In the genomic region with DNA sequence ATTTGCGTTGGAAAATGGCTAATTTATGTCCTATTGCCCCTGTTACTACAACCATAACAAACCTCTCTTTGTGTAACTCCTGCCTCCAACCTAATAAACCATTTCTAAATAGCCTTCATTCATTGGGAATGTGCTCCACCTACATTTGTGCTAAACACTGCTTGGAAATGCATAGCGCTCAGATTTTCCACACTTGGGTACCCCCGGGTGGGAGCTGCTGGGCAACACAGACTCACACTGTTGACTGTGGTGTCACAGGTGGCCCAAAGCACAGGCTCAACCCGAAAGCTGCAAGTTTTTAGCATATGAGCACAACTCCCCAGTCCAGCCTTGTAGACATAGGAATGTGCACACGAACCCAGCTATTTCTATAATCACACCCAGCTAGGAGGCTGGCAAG, we compare ENCODE assay signal across 18 mouse cellular contexts.
DNase-seq lines count a peak whose midpoint lies in the region; ATAC-seq lines count a peak whose summit lies in the region.
"Had no signal": no experiment of that assay in that cellular context is flagged by ENCODE, and none has a peak within 500 bp of the region (broad histone marks: within the 10 kb centered on the region; RNA-seq: fewer than 3 reads in every experiment).

No protein-coding gene starts in this region.

- H3K27ac ChIP-seq in kidney, embryonic 15.5 days: peak overlapping the region; percentile 58
- no peak overlapping the region for H3K27ac ChIP-seq in neural tube, embryonic 14.5 days (ENCODE audit: low read depth, low read length)
- H3K27ac ChIP-seq in embryonic facial prominence, embryonic 14.5 days (replicated peaks; ENCODE audit: low read depth, low read length): peak overlapping the region; percentile 81
- peak overlapping the region; percentile 77 for H3K27ac ChIP-seq in limb, embryonic 15.5 days
- H3K27ac ChIP-seq: hindbrain, embryonic 13.5 days; liver, embryonic 14.5 days had no signal

- H3K9me3 ChIP-seq in kidney, embryonic 15.5 days (replicated peaks): no peaks in the 10 kb centered on the region
- no peaks in the 10 kb centered on the region for H3K9me3 ChIP-seq in neural tube, embryonic 14.5 days (ENCODE audit: control insufficient read depth, low read length)
- H3K9me3 ChIP-seq in embryonic facial prominence, embryonic 14.5 days (ENCODE audit: control insufficient read depth, low read length): no peaks in the 10 kb centered on the region
- H3K9me3 ChIP-seq in limb, embryonic 15.5 days: no peaks in the 10 kb centered on the region
- H3K9me3 ChIP-seq: hindbrain, embryonic 13.5 days had no signal

- H3K27me3 ChIP-seq in kidney, embryonic 15.5 days: no peaks in the 10 kb centered on the region
- H3K27me3 ChIP-seq in neural tube, embryonic 14.5 days (ENCODE audit: control insufficient read depth, insufficient read depth, low read length): no peaks in the 10 kb centered on the region
- H3K27me3 ChIP-seq in embryonic facial prominence, embryonic 14.5 days (replicated peaks; ENCODE audit: control insufficient read depth, insufficient read depth, low read length): no peaks in the 10 kb centered on the region
- no peaks in the 10 kb centered on the region for H3K27me3 ChIP-seq in limb, embryonic 15.5 days
- H3K27me3 ChIP-seq: hindbrain, embryonic 13.5 days; Patski had no signal

- no peak overlapping the region for H3K4me2 ChIP-seq in kidney, embryonic 15.5 days
- no peak overlapping the region for H3K4me2 ChIP-seq in neural tube, embryonic 14.5 days (ENCODE audit: low read depth, low read length)
- no peak overlapping the region for H3K4me2 ChIP-seq in embryonic facial prominence, embryonic 14.5 days (ENCODE audit: low read depth, low read length)
- no peak overlapping the region for H3K4me2 ChIP-seq in limb, embryonic 15.5 days
- H3K4me2 ChIP-seq: hindbrain, embryonic 13.5 days had no signal

- DNase-seq in kidney, postnatal 14 days: no peak
- no peak for DNase-seq in neural tube, embryonic 10.5 days (ENCODE audit: extremely low spot score, low spot score)
- peak; percentile 71 for DNase-seq in embryonic facial prominence, embryonic 14.5 days (ENCODE audit: low spot score)
- DNase-seq in heart, adult 18-20 months: no peak
- DNase-seq in ovary, adult 18-20 months (ENCODE audit: low spot score): no peak
- DNase-seq: adrenal gland, postnatal 25 days; cerebellum, adult 8-10 months; gastrocnemius, postnatal 25 days; kidney, postnatal 36 days; lung, postnatal 10 days; right cerebral cortex, adult 18-20 months had no signal

- H3K9ac ChIP-seq in kidney, embryonic 15.5 days: no peak overlapping the region
- H3K9ac ChIP-seq in neural tube, embryonic 14.5 days (replicated peaks; ENCODE audit: low read depth, low read length): no peak overlapping the region
- H3K9ac ChIP-seq in embryonic facial prominence, embryonic 14.5 days (ENCODE audit: low read depth, low read length): no peak overlapping the region
- no peak overlapping the region for H3K9ac ChIP-seq in limb, embryonic 15.5 days
- H3K9ac ChIP-seq: hindbrain, embryonic 13.5 days; liver, embryonic 14.5 days had no signal

- 55% methylated on average over 5 of the region's 5 CpGs for WGBS in kidney, embryonic 15.5 days
- 29% methylated on average over 5 of the region's 5 CpGs for WGBS in neural tube, embryonic 14.5 days
- WGBS in embryonic facial prominence, embryonic 14.5 days: 54% methylated on average over 5 of the region's 5 CpGs
- 59% methylated on average over 5 of the region's 5 CpGs for WGBS in limb, embryonic 15.5 days

- H3K36me3 ChIP-seq in kidney, embryonic 15.5 days: peaks cover 91% of the 10 kb centered on the region
- no peaks in the 10 kb centered on the region for H3K36me3 ChIP-seq in neural tube, embryonic 14.5 days (ENCODE audit: control insufficient read depth, insufficient read depth, low read length)
- peaks cover 78% of the 10 kb centered on the region for H3K36me3 ChIP-seq in embryonic facial prominence, embryonic 14.5 days (ENCODE audit: control insufficient read depth, insufficient read depth, low read length)
- peaks cover 45% of the 10 kb centered on the region for H3K36me3 ChIP-seq in limb, embryonic 15.5 days

- H3K4me1 ChIP-seq in kidney, embryonic 15.5 days: peaks cover 24% of the 10 kb centered on the region
- 0 out of 2 replicates have a peak, but pooled peaks cover 4% of the 10 kb centered on the region for H3K4me1 ChIP-seq in neural tube, embryonic 14.5 days (ENCODE audit: control insufficient read depth, insufficient read depth, low read length)
- peaks cover 19% of the 10 kb centered on the region for H3K4me1 ChIP-seq in embryonic facial prominence, embryonic 14.5 days (ENCODE audit: control insufficient read depth, insufficient read depth, low read length)
- H3K4me1 ChIP-seq in limb, embryonic 15.5 days: peaks cover 23% of the 10 kb centered on the region

- H3K4me3 ChIP-seq in kidney, embryonic 15.5 days (replicated peaks): no peak overlapping the region
- H3K4me3 ChIP-seq in neural tube, embryonic 14.5 days (ENCODE audit: low read depth, low read length): no peak overlapping the region
- no peak overlapping the region for H3K4me3 ChIP-seq in embryonic facial prominence, embryonic 14.5 days (ENCODE audit: low read depth, low read length)
- H3K4me3 ChIP-seq in limb, embryonic 15.5 days: no peak overlapping the region
- H3K4me3 ChIP-seq: hindbrain, embryonic 13.5 days had no signal

- ATAC-seq in kidney, embryonic 15.5 days (replicated peaks; ENCODE audit: low FRiP score): 0 out of 2 replicates have a peak, but pooled peaks have one; percentile 29
- peak; percentile 24; the same call in 1 of the 2 replicates for ATAC-seq in neural tube, embryonic 14.5 days (ENCODE audit: low read depth)
- peak; percentile 45 for ATAC-seq in embryonic facial prominence, embryonic 14.5 days (ENCODE audit: low read depth)
- peak; percentile 62 for ATAC-seq in limb, embryonic 15.5 days (ENCODE audit: insufficient number of reproducible peaks, low FRiP score, low TSS enrichment, low read depth)
- ATAC-seq: activated CD4-positive, CD25-positive, alpha-beta regulatory T cell, adult 4 months; Patski had no signal
